Mouse (Mus musculus) common myeloid progenitor, adult 5-6 weeks (primary cell): ENCODE measurements around the gene Hyls1. TPM values are rescaled to one million over a fixed set of nuclear protein-coding genes. Genes with fewer than 3 reads are reported as not detected.
A peak's percentile ranks its signal among the peaks of the same experiment; 100 is the strongest.

Experiments
- ATAC-seq: replicated peaks from 2 replicates; pipeline ENCODE4 v1.8.0; 2016; ENCODE audit warnings: low read depth, mild to moderate bottlenecking, moderate TSS enrichment, inconsistent platforms; ENCODE audit not compliant: poor library complexity, severe bottlenecking
- total RNA-seq: library from RNA; stranded (forward); fragments of 200-1000, 187-1606 nt; gene quantifications from 2 replicates; pipeline ENCODE4 v1.2.3, GENCODE M21; 2017

Gene Hyls1
- total RNA-seq, 1 experiment from 2014 or later: 12.2 TPM

DNA sequence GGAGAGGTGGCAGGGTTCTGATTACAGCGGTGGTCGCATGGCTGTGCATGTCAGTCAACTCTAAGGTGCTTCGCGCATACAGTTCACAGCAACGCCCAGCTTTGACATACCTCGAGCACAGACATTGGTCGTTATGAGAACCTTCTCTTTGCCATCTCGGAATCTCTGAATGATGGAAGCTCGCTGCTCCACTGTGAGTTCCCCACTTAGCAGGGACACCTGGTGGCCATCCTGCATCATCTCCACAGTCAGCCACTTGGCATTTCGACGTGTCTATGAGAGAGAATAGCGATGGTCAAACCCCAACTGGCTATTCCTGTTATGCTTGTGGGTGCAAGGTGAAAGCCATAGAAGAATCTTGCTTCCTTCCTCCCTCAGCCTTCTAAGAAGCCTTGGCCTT lies 24.5 kb downstream of the Hyls1 start:
- ATAC-seq: no peak

DNA sequence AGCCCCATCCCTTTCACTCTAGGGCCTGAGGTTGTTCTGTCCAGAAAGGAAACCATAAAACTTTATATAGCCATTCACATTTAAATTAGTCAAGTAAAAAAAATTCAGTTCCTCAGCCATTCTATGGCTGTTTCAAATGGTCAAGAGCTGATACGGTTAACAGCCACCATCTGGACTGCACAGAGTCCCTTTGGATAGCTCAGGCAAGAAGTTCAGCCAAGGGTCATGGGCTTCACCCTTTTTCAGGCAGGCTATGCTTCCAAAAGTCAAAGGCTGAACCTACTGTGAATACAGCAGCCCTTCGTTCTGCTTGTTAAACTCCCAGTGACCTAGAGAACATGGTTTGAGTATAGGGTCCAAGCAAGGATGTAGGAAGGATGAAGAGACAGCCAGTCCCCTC lies 25.5 kb downstream of the Hyls1 start:
- ATAC-seq: no peak

DNA sequence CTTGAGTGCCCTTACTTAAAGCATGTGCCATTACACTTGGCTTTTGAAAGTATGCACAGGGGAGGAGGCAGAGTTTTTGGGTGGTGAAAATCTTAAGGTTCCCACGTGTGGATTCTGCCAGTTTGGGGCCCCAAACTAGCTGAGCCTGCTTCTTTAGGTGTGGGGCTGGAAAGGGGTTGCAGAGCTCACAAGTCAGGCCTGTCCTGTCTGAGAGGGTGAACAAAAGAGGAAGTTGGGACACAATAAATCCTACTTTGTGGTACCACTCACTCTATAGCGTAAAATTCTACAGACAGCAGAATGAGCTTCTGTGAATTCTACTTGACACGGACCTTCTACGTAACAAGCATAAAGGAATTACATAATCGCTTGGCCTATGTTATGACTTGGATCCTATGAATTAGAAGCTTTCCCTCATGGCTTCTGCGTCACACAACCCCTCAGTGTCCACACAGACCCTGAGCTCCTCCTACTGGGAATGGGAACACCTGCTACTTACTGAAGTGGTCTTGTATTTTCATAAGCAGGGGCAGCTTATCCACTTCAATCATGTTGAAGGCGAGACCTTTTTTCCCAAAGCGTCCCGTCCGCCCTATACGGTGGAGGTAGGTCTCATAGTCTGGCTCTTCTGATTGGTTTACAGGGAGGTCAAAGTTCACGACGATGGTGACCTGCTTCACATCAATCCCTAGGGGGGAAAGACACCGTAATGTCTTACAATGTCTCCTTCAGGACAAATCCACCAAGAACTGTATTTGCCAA lies 26.9 kb downstream of the Hyls1 start:
- ATAC-seq: peak; percentile 41; the same call in 1 of the 2 replicates

DNA sequence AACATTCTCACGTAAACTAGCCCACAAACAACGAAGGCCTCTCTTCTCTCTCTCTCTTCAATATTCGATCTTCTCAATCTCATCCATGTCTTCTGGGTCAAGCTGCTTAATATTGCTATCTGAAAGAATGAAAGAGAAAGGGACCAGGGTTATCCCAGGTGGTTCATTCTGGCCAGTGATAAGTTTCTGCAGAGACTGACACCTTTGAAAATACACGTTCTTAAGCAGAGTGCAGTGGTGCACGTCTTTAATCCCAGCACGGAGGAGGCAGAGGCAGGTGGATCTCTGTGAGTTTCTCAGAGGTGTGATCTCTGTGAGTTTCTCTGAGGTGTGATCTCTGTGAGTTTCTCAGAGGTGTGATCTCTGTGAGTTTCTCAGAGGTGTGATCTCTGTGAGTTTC lies 28.3 kb downstream of the Hyls1 start:
- no peak for ATAC-seq

DNA sequence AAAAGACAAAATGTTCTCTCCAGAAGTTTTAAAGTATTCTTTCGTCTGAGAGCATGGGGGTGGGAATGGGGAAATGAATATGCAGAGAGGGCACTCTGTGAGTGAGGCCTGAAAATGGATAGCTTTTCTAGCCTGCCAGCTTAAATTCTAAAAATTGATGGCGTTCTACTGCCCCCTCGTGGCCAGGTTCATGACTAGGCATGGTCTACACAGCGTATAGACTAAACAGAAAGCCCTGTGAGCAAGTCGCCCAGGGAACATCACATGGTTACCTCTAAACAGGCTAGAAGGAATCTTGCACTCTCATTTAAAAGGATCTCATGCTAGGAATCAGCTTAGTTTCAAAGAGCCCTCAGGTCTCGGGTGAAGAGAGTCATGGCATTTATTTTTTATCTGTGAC lies 28.7 kb downstream of the Hyls1 start:
- peak; percentile 74 for ATAC-seq

DNA sequence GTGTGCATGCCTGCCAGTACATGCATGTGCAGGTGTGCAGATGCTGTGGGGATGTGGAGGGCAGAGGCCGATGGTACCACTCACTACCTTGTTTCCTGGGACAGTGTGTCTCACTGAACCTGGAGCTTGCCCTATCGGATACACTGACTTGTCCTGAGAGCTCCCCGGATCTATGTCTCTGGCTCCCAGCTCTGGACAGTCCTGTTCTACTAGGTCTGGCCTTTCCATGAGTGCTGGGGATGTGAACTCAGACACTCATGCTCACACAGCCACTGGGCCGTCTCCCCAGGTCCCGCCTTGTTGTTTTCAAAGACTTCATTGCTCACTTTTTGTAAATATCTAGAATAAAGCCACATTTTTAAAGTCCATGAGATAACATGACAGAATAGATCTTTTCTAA lies 29.2 kb downstream of the Hyls1 start:
- ATAC-seq: no peak

DNA sequence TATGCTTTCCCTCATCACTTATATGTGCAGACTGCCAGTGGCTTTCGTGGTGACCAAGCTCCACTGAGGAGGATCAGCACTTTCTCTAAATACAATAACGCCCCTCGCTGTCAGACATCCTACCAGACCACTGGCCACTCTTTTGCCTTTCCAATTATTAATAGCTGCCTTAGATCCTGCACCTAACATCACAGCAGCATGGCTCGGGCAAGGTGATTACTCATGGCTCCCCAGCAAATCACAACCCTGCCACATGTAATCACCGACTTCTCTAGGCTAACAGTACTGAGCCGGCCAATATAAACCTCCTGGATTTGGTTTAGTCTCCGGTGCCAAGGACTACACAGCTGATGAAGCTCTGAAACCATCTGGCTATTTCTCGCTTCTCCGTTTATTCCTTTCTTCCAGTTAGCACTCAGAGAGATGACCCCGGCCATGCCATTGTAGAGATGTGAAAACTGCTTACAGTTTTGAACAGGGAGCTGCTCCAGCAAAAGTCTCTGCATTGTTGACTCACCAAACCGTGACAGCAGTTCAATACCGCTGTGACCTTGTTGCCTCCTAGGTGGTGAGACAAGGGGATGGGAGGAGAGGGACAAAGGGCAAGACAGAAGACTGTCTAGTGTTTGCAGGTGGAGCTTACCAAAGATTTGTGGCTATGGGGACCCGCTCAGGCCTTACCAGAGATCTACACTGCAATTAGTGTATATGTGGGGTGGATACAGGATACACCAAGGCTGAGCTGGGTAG lies 31.0 kb downstream of the Hyls1 start:
- ATAC-seq: no peak

DNA sequence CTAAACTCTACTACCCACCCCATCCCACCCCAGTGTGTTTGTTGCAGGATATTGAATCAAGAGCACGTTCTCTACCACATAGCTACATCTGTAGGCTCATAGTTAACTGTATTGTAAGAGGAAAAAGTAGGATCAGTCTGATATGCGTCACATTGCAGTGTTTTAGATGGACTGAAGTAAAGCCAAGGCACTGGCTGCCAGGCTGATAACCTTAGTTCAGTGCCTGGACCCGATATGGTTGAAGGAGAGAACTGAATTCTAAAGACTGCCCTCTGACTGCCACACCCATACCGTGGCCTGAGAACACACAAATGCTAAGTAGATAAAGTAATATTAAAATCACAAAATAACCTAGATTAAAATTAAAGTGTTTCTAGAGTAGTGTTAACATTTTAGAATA lies 34.3 kb downstream of the Hyls1 start:
- ATAC-seq: no peak

DNA sequence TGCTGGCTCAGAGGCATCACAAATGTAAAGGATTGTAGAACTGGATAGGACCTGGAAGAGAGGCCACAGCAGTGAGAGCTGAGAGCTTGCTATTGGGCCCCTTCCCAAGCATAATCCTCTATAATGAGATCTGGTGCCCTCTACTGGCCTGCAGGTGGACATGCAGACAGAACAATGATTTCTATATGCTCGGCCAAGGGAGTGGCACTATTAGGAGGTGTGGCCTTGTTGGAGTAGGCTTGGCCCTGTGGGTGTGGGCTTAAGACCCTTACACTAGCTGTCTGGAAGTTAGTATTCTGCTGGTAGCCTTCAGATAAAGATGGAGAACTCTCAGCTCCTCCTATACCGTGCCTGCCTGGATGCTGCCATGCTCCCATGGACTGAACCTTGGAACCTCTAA lies 35.1 kb downstream of the Hyls1 start:
- ATAC-seq: peak; percentile 98

DNA sequence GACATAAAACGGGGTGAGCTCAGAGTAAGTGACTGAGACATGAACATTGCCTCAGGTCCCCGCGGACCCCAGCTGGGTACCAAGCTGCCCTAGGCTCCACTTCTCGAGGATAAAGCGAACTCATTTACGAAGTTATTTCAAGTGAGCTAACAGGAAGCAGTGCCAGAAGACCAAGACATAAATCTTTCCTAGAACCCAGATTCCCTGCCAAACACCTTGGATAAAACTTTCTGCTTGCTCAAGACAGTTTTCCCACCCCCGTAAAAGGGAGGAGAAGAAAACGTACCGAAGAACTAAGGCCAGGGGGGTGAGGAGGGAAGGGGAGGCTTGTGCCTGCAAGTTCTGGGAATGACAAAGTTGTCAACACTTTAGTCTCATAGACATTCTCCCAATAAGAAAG lies 36.9 kb downstream of the Hyls1 start:
- ATAC-seq: no peak

DNA sequence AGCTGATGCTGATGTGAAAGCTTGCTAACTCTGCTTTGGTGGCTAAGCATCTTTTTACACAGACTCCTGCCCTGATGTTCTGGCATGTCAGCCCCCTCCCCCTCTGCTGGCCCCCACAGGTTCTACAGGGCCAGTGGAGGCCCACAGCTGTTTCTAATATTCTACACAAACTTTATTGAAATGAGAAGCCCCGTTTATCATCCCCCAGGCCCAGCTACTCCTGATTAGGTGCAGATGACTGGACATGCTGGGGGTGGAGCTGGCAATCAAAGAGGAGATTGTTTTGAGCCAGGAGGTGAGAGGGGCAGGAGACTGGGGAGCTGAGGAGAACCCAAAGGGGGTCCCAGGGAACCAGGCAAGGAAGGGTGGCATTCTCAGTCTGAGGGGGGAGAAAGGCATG lies 40.4 kb downstream of the Hyls1 start:
- ATAC-seq: no peak

DNA sequence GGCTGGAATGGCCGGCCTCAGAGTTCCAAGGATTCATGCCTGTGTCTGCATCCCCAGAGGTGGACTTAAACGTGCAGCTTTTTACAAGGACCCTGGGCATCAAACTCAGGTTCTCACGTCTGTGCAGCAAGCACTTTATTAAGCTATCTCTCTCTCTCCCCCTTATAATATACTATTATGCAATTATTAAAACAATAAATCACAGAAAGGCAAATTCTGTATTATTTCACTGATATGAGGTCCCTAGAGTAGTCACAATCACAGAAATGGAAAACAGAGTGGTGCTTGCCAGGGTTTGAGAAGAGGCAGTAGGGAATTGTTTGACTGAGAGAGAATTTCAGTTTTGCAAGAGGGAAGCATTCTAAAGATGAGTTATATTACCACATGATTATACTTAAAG lies 41.1 kb downstream of the Hyls1 start:
- no peak for ATAC-seq

DNA sequence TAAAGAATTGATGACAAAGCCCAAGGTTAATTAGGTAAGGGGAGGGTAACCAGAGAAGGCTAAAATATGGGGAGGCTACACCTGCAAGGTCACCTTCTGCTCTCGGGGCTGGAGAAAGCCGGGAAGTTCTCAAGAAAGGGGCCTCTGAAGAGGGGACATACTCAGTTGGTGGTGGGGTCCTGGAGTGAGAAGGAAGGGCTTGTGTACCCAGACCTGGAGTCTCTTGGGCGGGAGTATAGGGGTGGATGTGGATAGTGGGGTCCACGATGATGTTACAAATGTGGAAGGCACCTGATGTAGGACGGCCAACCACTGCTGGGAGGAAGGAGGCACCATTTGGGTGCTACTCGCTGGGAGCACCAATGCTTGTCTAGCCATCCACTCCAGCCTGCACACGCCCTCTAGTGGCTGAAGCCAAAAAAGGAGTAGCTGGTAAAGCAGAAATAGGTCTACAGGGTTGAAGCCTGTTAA lies 46.2 kb downstream of the Hyls1 start:
- peak; percentile 90 for ATAC-seq

DNA sequence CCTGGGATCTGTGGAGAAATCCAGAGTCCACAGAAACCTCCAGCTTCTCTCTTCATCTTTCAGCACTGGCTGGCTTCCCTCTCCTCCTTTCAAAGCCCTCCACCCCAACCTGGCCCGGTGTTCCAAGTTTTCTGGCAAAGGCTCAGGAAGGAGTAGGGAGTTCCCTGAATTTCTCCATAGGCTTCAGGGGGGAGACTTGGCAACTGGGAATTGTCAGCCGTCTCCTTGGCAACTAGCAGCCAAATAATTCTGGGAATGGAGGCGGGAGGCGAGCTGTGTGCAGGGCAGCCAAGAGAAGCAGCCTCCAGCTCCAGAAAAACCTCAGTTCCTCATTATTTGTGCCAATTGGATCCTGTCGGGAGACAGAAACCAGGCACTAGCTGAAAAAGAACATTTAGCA lies 46.7 kb downstream of the Hyls1 start:
- ATAC-seq: no peak

DNA sequence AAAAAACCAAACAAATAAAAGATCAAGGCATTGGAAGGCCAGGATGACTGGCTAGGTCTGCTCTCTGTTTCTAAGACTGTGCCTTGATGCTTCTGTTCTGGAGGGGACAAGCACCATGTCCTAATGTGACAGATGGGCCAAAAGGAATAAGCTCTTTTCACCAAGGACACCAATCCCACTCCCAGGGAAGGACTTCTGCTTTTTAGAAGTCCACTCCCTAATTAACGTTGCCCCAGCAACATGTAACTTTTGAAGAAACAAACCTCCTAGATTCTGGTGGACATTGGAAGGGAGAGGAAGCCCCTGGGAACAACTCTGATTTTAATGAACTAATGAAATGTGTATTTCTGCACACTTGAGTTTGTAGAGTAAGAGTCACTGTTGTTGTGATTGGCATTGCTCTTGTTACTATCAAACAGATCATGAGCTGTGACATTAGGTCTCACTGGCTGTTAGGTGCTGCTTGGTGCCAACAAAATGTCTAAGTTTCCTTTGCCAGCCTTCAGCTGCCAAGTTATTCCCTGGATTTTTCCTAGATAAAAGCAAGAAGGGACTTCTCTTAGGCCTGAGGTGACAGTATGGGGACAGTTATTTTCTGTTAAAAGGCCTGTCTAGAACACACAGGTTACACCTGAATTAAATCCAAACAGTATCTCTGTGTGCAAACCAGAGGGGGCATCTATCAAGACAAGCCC lies 47.2 kb downstream of the Hyls1 start:
- 0 out of 2 replicates have a peak, but pooled peaks have one; percentile 22 for ATAC-seq

DNA sequence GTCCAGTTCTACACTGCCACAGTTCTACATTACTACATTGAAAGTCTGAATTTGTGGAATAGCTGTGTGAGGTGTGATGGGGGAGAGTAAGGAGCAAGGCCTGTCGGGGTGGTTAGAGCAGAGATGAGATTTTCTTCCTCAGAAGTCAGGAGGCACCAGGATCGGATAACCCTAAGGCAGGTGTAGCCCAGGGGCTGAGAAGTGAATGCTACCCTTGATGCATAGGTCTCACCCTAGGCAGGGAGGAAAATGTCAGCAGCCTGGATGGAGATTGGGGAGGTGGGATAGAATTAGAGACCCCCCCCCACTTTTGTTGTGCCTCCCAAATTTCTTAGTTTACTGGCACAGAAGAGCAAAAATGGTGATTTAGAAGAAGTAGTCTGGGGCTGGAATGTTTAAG lies 48.0 kb downstream of the Hyls1 start:
- ATAC-seq: no peak

DNA sequence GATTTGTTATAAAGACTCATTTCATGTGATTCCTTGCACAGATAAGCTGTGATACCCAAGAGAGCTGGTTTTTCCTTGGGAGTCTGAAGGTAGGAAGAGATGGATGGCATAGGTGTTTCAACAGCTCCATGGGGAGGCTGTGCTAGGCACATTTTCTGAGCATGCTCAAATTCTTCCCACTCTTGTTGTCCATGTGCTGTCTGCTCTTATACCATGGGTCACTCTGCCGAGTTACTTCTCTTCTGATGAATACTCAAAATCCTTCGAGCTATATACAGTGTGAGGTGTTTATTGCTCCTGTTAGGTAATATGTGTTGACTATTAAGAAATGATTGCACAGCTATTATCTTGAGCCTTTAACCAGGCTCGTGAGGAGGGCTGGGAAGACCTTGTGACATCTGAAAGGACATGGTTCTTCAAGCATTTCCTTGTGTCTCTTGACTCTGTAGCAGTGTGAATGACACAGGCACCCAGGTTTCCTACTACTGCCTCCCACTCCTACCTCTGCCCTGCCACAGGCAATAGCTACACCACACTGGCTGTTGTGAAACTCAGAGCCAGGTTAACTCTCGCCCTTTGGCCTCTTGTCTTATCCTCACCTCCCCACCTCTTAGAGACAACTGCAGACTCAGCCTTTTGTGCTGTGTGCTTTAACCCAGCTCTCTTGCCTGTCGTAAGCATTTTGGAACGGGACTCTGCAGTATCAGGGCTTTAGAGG lies 49.4 kb downstream of the Hyls1 start:
- ATAC-seq: no peak

DNA sequence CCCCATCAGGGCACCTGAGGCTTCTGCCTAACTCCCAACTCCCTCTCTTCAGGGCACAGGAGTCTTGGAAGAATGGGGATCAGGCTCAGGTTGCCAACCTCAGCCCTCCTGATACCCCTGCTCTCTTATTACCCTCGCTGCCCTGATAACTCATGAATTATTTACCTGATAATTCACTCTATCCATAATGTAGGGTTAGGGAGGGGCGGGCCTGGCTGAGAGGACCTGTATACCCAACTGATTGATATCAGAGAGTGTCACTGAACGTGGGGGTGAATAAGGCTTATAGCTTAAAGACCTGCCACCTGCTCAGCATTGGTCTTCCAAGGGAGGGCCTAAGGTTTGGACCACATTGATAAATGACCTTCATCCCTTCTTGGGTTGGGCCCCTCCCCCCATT lies 52.0 kb downstream of the Hyls1 start, which contains the start of gene Gm1113:
TSS of gene Gm1113 (minus strand) at position 101 of the 400 bp plus-strand sequence.
- ATAC-seq: no peak

DNA sequence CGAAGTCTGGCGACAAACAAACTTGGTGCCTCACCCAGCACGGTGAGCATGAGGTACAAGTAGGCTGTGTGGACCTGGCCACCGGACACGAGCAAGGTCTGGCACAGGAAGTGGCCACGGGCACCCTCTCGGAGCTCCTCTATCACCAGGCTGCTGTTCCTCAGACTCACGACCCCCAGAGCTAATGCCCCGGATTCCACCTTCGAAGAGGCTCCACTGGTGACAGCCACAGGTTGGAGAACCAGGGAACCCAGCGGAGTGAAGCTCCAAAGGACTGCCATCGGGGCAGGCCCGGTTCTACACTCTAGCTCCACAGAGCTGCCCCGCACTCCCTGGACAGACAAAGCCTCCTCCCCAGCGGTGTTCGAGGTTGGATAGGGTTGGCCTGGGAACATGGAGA lies 53.5 kb downstream of the Hyls1 start:
- no peak for ATAC-seq

DNA sequence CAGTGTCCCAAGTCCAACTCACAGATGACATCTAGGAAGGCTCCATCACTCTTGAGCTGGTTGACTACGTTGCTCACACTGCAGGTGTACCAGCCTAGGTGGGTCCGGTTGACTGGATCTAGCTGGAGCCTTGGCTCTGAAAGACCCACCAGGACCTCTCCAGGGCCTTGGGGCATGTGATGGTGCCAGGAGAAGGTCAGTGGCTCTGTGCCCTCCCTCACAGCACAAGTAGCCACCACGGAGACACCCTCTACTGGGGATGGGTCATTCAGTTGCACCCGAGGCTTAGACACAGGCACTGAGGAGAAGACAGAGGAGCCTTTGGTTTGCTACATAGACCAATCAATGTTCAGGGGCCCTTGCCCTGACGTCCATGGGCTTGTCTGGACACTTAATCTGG lies 54.0 kb downstream of the Hyls1 start:
- ATAC-seq: no peak
